Mouse (Mus musculus): Measurements from ENCODE around the gene Trp53bp2. TPM values are rescaled to one million over a fixed set of nuclear protein-coding genes. Genes with fewer than 3 reads are reported as not detected.

Gene Trp53bp2
- polyA plus RNA-seq, 1 experiment from 2014 or later = 16.0 TPM

DNA sequence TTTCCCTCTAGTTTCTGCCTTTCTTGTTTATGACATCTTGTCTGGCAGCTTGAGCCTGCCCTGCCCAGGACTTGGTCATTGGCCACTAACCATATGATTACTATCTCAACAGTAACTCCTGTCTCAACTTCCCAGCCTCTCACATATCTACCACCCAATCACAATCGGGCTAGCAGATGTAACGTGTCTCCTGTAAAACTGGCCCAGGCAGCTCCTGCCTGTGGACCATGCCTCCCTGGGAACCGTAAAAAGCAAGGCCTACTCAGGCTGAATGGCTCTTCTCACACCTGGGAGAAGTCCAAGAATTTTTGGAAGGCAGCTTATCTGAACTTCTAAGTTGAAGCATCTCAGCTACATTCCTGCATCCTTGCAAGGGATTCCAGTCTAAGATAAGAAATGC lies 10.2 kb upstream of the Trp53bp2 start:
- H3K4me2 ChIP-seq (ENCODE audit: low read length) = no peak overlapping the region
- 90% methylated on average over 3 of the region's 3 CpGs for WGBS

DNA sequence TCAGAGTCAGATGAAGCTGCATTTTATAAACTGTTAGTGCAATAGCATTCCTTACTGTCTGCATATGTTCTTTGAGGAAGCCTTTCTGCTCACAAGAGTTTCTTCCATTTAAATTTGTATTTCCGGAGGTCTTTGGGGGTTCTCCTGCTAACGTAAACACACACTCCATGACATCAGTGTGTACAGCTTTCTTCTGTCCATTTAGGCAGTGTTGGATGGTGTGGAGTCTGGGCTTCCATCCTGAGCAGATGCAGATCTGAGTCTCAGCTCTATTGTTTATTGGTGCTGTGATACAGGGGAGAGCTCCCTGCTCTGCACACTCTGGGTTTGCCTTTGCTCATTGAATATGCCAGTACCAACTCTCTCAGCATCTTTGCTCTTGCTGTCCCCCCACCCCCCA lies 9.8 kb upstream of the Trp53bp2 start:
- ATAC-seq = no peak
- no peaks in the 10 kb centered on the region for H3K9me3 ChIP-seq (replicated peaks; ENCODE audit: control insufficient read depth, low read length, poor library complexity, severe bottlenecking)
- 95% methylated on average over 2 of the region's 2 CpGs for WGBS
- H3K9ac ChIP-seq (ENCODE audit: low read depth, low read length) = no peak overlapping the region
- H3K27ac ChIP-seq (ENCODE audit: low read length) = no peak overlapping the region
- H3K27me3 ChIP-seq (ENCODE audit: control insufficient read depth, insufficient read depth, low read depth, low read length) = no peaks in the 10 kb centered on the region
- no peak overlapping the region for H3K4me3 ChIP-seq (ENCODE audit: low read depth, low read length)
- no peak overlapping the region for H3K4me2 ChIP-seq (ENCODE audit: low read length)
- H3K4me1 ChIP-seq (ENCODE audit: control insufficient read depth, insufficient read depth, low read length) = no peaks in the 10 kb centered on the region
- H3K36me3 ChIP-seq (ENCODE audit: control insufficient read depth, insufficient read depth, low read length) = no peaks in the 10 kb centered on the region

More for the DNA sequence above, 10.2 kb upstream of the Trp53bp2 start:
- Histone ChIP-seq H3K36me3 (ENCODE audit: control insufficient read depth, insufficient read depth, low read length) (no peaks in the 10 kb centered on the region), H3K4me1 (ENCODE audit: control insufficient read depth, insufficient read depth, low read length) (no peaks in the 10 kb centered on the region), H3K9ac (ENCODE audit: low read depth, low read length) (no peak overlapping the region), H3K4me3 (ENCODE audit: low read depth, low read length) (no peak overlapping the region), H3K27ac (ENCODE audit: low read length) (no peak overlapping the region), H3K27me3 (ENCODE audit: control insufficient read depth, insufficient read depth, low read depth, low read length) (no peaks in the 10 kb centered on the region), H3K9me3 (replicated peaks; ENCODE audit: control insufficient read depth, low read length, poor library complexity, severe bottlenecking) (no peaks in the 10 kb centered on the region)
- no peak for ATAC-seq

DNA sequence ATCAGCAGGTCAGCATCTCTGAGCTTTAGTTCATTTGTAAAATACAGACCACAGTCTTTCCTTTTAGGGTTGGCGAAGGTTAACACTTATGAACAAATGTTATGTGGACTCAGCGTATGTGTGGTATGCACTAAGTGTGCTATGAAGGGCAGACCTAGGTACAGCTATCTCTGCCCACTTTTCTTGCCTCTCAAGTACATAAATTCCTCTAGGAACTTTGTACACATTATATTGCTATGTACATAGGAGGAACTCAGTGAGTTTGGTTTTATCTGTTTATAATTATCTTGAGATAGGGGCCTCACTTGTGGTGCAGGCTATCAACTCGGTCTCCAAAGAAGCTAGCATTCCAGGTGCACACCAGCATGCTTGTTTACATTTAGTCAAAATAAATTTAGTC lies 9.1 kb upstream of the Trp53bp2 start:
- whole genome bisulfite sequencing = 96% methylated on average over 3 of the region's 3 CpGs
- ATAC-seq = no peak
- Histone ChIP-seq H3K9me3 (replicated peaks; ENCODE audit: control insufficient read depth, low read length, poor library complexity, severe bottlenecking) (no peaks in the 10 kb centered on the region), H3K9ac (ENCODE audit: low read depth, low read length) (no peak overlapping the region), H3K4me2 (ENCODE audit: low read length) (no peak overlapping the region), H3K27me3 (ENCODE audit: control insufficient read depth, insufficient read depth, low read depth, low read length) (no peaks in the 10 kb centered on the region), H3K27ac (ENCODE audit: low read length) (no peak overlapping the region), H3K4me1 (ENCODE audit: control insufficient read depth, insufficient read depth, low read length) (no peaks in the 10 kb centered on the region), H3K36me3 (ENCODE audit: control insufficient read depth, insufficient read depth, low read length) (no peaks in the 10 kb centered on the region), H3K4me3 (ENCODE audit: low read depth, low read length) (no peak overlapping the region)

DNA sequence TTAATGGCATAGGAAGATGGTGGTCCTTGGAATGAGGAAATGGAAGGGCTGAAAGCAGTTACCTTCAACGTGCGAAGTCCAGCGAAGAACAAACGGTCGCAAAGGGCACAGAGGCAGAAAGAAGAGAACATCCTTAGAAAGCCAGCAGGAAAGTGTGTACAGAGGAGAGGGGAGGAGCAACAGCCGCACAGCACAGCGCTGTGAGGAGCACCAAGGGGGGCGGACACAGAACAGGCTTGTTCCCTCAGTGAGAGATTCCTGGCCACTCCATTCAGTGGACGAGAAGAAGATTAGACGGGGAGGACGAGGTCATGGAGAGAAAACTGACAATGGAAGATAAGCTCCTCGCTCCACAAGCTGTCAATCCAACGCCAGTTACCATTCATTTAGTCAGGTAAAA lies 5.9 kb upstream of the Trp53bp2 start:
- H3K27ac ChIP-seq (ENCODE audit: low read length) = no peak overlapping the region
- H3K9ac ChIP-seq (ENCODE audit: low read depth, low read length) = no peak overlapping the region
- no peaks in the 10 kb centered on the region for H3K9me3 ChIP-seq (replicated peaks; ENCODE audit: control insufficient read depth, low read length, poor library complexity, severe bottlenecking)
- no peak for ATAC-seq
- no peaks in the 10 kb centered on the region for H3K36me3 ChIP-seq (ENCODE audit: control insufficient read depth, insufficient read depth, low read length)
- 43% methylated on average over 13 of the region's 13 CpGs for WGBS
- H3K4me2 ChIP-seq (ENCODE audit: low read length) = no peak overlapping the region
- no peaks in the 10 kb centered on the region for H3K27me3 ChIP-seq (ENCODE audit: control insufficient read depth, insufficient read depth, low read depth, low read length)
- H3K4me3 ChIP-seq (ENCODE audit: low read depth, low read length) = no peak overlapping the region
- no peaks in the 10 kb centered on the region; the same call in 1 of the 2 replicates for H3K4me1 ChIP-seq (ENCODE audit: control insufficient read depth, insufficient read depth, low read length)

DNA sequence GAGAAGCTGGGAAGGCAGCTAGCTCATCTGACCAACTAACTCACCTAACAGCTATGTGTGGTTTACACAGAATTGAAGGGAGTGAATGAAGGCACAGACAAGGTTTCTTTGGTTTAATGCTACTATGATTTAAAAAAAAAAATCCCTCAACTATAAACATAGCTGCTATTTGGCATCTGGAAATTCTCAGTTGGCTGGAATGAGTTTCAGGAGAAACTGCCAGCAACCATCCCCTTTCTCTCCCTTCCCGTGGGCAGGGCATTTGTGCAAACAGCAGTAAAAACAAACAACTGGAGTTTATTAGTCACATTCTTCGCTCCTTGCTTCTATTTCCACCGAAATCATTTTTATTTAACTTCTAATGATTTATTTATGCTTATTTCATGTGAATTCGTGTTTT lies 2.4 kb upstream of the Trp53bp2 start:
- Histone ChIP-seq H3K4me2 (ENCODE audit: low read length) (no peak overlapping the region), H3K9ac (ENCODE audit: low read depth, low read length) (no peak overlapping the region), H3K36me3 (ENCODE audit: control insufficient read depth, insufficient read depth, low read length) (no peaks in the 10 kb centered on the region), H3K4me3 (ENCODE audit: low read depth, low read length) (no peak overlapping the region), H3K4me1 (ENCODE audit: control insufficient read depth, insufficient read depth, low read length) (peaks cover 16% of the 10 kb centered on the region), H3K27me3 (ENCODE audit: control insufficient read depth, insufficient read depth, low read depth, low read length) (no peaks in the 10 kb centered on the region), H3K27ac (ENCODE audit: low read length) (no peak overlapping the region), H3K9me3 (replicated peaks; ENCODE audit: control insufficient read depth, low read length, poor library complexity, severe bottlenecking) (no peaks in the 10 kb centered on the region)
- ATAC-seq = no peak
- 92% methylated on average over 4 of the region's 4 CpGs for WGBS

DNA sequence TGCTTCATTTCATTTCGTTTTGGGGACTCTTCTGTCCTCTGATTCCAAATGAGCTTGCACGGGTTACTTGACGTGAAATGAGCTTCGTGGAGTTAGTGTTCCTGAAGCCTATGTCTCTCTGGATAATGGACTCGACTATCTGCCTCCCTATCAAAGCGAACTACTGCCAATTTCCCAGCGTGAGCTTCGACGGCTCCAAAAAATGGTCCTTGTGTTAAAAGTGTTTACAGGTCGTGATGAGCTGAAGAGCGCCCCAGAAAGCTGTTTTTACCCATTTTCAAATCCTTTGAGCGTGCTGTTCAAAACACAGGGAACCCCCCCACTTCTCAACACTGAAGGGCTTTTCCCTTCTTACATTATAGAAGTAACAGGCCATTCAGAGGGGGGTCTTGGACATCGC lies 729 bp upstream of the Trp53bp2 start:
- Histone ChIP-seq H3K4me2 (ENCODE audit: low read length) (peak overlapping the region; percentile 71), H3K9me3 (replicated peaks; ENCODE audit: control insufficient read depth, low read length, poor library complexity, severe bottlenecking) (no peaks in the 10 kb centered on the region), H3K27me3 (ENCODE audit: control insufficient read depth, insufficient read depth, low read depth, low read length) (no peaks in the 10 kb centered on the region), H3K9ac (ENCODE audit: low read depth, low read length) (peak overlapping the region; percentile 93), H3K4me3 (ENCODE audit: low read depth, low read length) (peak overlapping the region; percentile 94), H3K36me3 (ENCODE audit: control insufficient read depth, insufficient read depth, low read length) (no peaks in the 10 kb centered on the region), H3K27ac (ENCODE audit: low read length) (peak overlapping the region; percentile 98), H3K4me1 (ENCODE audit: control insufficient read depth, insufficient read depth, low read length) (peaks cover 24% of the 10 kb centered on the region)
- WGBS = 1% methylated on average over 13 of the region's 13 CpGs
- ATAC-seq = peak; percentile 30

DNA sequence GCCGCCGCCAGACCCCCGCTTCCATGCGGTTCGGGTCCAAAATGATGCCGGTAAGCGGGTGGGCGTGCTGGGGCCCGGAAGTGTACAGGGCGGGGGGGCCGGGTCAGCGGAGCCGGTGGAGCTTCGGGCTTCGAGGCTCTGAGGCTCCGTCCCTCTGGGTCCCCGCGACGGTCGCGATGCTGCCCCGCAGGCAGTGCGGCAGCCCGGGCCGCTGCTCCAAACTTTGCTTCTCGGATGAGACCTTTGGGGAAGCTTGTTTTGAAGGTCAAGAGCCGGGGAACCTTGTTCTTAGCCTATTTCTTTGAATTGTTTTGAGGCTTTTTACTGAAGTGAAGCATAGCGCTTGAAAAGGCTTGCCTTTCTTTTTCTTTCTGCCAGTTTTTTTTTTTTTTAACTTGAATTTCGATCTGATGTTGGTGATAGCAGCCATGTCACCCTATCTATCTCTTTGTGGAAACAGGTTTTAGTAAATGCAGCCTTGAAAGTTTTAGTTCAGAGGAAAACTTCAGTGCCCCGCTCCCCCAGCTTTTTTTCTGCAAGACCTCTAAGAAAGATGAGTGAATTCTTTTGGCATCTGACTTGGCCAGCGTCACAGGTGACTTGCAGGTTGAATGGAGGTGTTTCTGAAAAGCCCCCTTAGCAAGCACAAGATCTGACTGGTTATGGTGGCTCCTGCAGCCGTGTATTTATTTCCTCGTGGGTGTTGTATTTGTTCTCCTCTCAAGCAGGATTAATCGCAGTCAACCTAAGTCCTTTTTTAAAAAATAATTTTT lies 615 bp downstream of the Trp53bp2 start:
- H3K36me3 ChIP-seq (ENCODE audit: control insufficient read depth, insufficient read depth, low read length) = no peaks in the 10 kb centered on the region
- no peaks in the 10 kb centered on the region for H3K9me3 ChIP-seq (replicated peaks; ENCODE audit: control insufficient read depth, low read length, poor library complexity, severe bottlenecking)
- H3K4me2 ChIP-seq (ENCODE audit: low read length) = peak overlapping the region; percentile 79
- no peaks in the 10 kb centered on the region for H3K27me3 ChIP-seq (ENCODE audit: control insufficient read depth, insufficient read depth, low read depth, low read length)
- H3K9ac ChIP-seq (ENCODE audit: low read depth, low read length) = peak overlapping the region; percentile 93
- WGBS = 2% methylated on average over 34 of the region's 34 CpGs
- peak overlapping the region; percentile 94 for H3K4me3 ChIP-seq (ENCODE audit: low read depth, low read length)
- peak overlapping the region; percentile 98 for H3K27ac ChIP-seq (ENCODE audit: low read length)
- ATAC-seq = peak; percentile 67
- peaks cover 26% of the 10 kb centered on the region for H3K4me1 ChIP-seq (ENCODE audit: control insufficient read depth, insufficient read depth, low read length)

DNA sequence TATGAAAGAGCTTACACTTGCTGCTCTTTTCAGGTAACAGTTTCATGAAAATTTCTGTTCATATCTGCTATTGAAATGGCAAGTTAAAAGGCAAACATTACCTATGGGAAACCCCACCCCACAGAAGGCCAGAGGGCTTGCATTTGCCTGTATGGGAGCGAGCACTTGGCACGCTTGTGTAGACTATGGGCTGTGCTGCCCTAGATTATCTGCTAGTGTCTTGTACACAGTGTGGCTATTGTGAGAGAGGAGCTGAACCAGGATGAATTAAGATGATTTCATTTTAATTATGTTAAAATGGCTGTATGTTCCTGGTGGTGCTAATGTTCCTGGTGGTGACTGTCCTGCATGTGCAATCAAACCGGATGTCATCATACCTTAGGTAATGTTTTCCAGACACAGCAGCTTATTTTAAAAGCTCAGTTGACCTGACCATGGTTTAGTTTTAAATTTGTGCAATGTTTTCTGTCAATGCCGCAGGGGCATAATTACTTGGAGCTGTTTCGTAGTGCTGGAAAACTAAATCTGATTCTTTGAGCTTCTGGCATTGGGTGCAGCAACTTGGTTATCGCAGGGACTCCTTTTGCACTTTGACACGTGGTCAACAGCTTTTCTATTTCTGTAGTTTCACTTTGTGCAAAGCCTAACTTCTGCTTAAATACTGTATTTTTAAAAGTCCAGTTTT lies 3.8 kb downstream of the Trp53bp2 start:
- H3K4me2 ChIP-seq (ENCODE audit: low read length) = no peak overlapping the region
- no peaks in the 10 kb centered on the region for H3K27me3 ChIP-seq (ENCODE audit: control insufficient read depth, insufficient read depth, low read depth, low read length)
- peaks cover 26% of the 10 kb centered on the region for H3K4me1 ChIP-seq (ENCODE audit: control insufficient read depth, insufficient read depth, low read length)
- no peak overlapping the region for H3K9ac ChIP-seq (ENCODE audit: low read depth, low read length)
- H3K27ac ChIP-seq (ENCODE audit: low read length) = no peak overlapping the region
- no peak for ATAC-seq
- WGBS = 81% methylated on average over 7 of the region's 7 CpGs
- no peaks in the 10 kb centered on the region for H3K9me3 ChIP-seq (replicated peaks; ENCODE audit: control insufficient read depth, low read length, poor library complexity, severe bottlenecking)
- no peak overlapping the region for H3K4me3 ChIP-seq (ENCODE audit: low read depth, low read length)
- H3K36me3 ChIP-seq (ENCODE audit: control insufficient read depth, insufficient read depth, low read length) = no peaks in the 10 kb centered on the region

DNA sequence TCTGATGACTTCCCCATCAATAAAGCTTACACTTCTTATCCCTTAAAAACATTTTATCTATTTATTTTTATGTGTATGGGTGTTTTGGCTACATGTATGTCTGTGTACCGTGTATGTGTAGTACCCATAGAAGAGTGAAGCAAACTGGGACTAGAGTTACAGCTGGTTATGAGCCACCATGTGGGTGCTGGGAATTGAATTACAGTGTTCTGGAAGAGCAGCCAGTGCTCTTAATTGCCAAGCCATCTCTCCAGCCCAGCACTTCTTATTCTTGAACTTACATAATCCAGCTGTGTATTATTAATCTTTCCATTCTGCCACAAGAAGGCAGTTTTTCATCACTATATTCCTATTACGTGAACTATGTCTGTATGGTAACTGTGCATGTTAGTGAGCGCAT lies 10.5 kb downstream of the Trp53bp2 start:
- H3K36me3 ChIP-seq (ENCODE audit: control insufficient read depth, insufficient read depth, low read length) = no peaks in the 10 kb centered on the region
- no peak overlapping the region for H3K4me2 ChIP-seq (ENCODE audit: low read length)
- WGBS = 87% methylated on average over 3 of the region's 3 CpGs
- H3K4me1 ChIP-seq (ENCODE audit: control insufficient read depth, insufficient read depth, low read length) = no peaks in the 10 kb centered on the region
- H3K27me3 ChIP-seq (ENCODE audit: control insufficient read depth, insufficient read depth, low read depth, low read length) = no peaks in the 10 kb centered on the region
- no peaks in the 10 kb centered on the region for H3K9me3 ChIP-seq (replicated peaks; ENCODE audit: control insufficient read depth, low read length, poor library complexity, severe bottlenecking)
- ATAC-seq = no peak
- no peak overlapping the region for H3K27ac ChIP-seq (ENCODE audit: low read length)
- H3K9ac ChIP-seq (ENCODE audit: low read depth, low read length) = no peak overlapping the region
- no peak overlapping the region for H3K4me3 ChIP-seq (ENCODE audit: low read depth, low read length)

Measured in midbrain, embryonic 16.5 days (tissue).